Mouse (Mus musculus) olfactory bulb, adult 2 months (tissue): ENCODE data around the gene Tbx20. TPM values are rescaled to one million over a fixed set of nuclear protein-coding genes. Genes with fewer than 3 reads are reported as not detected.

ENCODE experiments used
- H3K27ac ChIP-seq: fragments of 200-500 bp; 2 replicates; pipeline ENCODE4 v1.5.1; 2012; ENCODE audit warnings: low read depth, low read length; ENCODE audit not compliant: insufficient read depth
- H3K4me1 ChIP-seq: fragments of 200-500 bp; 2 replicates; pipeline ENCODE4 v1.6.1; 2012; ENCODE audit warnings: low read length; ENCODE audit not compliant: control insufficient read depth, insufficient read depth
- H3K4me3 ChIP-seq: fragments of 200-500 bp; 2 replicates; pipeline ENCODE4 v1.5.1; 2012; ENCODE audit warnings: mild to moderate bottlenecking, low read depth, low read length, moderate library complexity; ENCODE audit not compliant: insufficient read depth
- CTCF ChIP-seq: fragments of 200-500 bp; IDR thresholded peaks from 2 replicates; pipeline ENCODE4 v1.5.1; 2012; ENCODE audit warnings: low read depth, mild to moderate bottlenecking, low read length, moderate library complexity; ENCODE audit not compliant: insufficient read depth
- POLR2A ChIP-seq: fragments of 200-500 bp; IDR thresholded peaks from 2 replicates; pipeline ENCODE4 v1.6.1; 2012; ENCODE audit warnings: mild to moderate bottlenecking, low read depth, low read length, moderate library complexity; ENCODE audit not compliant: insufficient read depth
- WGBS: fragments of 180-500 bp; shearing (Covaris S2); methylation state at CpG from one replicate; pipeline ENCODE4 v1.1.7; 2018; 5-methylcytosine and 5-hydroxymethylcytosine counted together
- polyA plus RNA-seq: library from polyadenylated mRNA; stranded (reverse); fragments of >200 nt; gene quantifications from 2 replicates; pipeline ENCODE4 v1.2.4, GENCODE M21; 2012; ENCODE audit warnings: low replicate concordance; ENCODE audit not compliant: missing spikeins, insufficient read depth, insufficient read length

Tbx20 gene
- polyA plus RNA-seq, 1 experiment, result not detected

DNA sequence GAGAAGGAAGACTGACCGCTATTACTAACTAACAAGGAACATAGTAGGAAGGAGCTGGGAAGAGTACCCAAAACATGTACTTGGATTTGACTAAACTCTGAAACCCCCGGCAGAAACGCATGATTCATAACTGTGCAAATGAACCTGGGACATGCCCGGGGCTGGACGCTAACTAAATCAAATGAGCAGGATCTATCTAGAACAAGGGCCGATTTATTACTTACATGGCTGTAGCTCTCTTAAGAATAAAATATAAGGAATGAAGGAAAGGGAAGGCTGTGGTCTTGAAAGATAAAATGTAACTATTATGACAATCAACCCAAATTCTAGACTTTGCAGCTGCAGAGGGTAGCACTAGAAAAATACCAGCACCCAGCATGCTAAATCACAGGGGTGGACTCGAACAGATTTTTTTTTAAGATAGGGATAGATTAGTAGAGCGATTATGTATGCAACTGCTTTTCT, 3.1 kb downstream of the Tbx20 start:
- Histone ChIP-seq H3K4me1 (peaks cover 8% of the 10 kb centered on the region; the same call in 1 of the 2 replicates), H3K27ac (no peak overlapping the region), H3K4me3 (no peak overlapping the region)
- TF ChIP-seq POLR2A (no peak), CTCF (no peak)
- 7% methylated on average over 8 of the region's 8 CpGs for WGBS

DNA sequence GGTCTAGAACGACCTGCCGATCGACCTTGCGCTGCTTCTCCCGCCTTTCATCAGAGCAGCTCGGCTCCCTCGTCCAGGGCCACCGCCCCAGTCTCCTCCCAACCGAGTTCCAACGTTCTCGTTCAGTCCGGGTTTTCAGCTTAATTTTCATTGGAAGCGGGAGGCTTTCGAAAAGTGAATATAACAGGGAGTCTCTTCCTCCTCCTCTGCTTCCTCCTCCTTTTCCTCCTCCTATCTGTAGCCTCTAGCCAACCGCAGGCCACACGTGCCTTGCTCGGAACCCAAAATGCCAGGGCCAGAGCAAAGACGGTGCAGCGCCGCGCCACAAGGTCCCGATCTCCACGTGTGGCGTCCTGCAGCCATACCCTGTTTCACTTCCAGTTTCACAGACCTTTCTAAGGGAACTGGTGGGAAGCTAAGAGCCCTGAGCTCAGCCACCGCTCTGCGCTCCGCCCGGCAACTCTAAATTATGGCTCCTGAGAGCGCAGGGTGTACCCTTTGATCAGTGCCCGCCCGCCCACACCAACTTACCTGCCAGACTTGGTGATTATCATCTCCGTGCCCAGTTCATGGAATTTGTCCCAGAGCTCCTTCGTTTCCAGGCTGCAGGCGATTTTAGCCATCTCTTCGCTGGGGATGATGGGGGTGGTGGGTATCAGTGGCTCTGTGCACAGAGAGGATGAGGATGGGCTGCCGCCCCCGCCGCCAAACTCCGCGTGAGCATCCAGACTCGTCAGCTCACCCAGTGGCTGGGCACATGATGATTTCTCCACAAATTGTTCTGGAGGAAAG, 3.8 kb downstream of the Tbx20 start:
- WGBS, result 3% methylated on average over 41 of the region's 41 CpGs
- Histone ChIP-seq H3K4me3 (no peak overlapping the region), H3K4me1 (peaks cover 8% of the 10 kb centered on the region; the same call in 1 of the 2 replicates), H3K27ac (no peak overlapping the region)
- TF ChIP-seq POLR2A (no peak), CTCF (no peak)

DNA sequence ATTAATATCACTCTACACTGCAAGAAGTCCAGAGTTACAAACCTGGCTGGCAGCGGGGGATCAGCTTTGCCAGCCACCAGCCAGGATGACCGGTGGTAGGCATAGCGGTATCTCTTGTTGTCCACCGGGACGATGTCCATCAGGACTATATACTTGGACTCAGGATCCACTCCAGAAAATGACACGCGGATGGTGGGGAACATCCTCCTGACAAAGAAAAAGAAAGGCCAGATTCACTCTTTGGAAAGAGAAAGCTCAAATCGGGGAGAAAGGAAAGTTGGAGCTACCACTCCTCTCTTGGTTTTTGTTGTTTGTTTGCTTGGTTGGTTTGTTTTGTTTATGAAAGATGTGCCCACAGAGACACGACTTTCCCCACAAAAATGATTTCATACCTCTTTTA, 4.5 kb downstream of the Tbx20 start:
- Histone ChIP-seq H3K4me3 (no peak overlapping the region), H3K4me1 (peaks cover 8% of the 10 kb centered on the region; the same call in 1 of the 2 replicates), H3K27ac (no peak overlapping the region)
- TF ChIP-seq POLR2A, result no peak
- no peak for TF ChIP-seq CTCF
- WGBS, result 4% methylated on average over 9 of the region's 9 CpGs

DNA sequence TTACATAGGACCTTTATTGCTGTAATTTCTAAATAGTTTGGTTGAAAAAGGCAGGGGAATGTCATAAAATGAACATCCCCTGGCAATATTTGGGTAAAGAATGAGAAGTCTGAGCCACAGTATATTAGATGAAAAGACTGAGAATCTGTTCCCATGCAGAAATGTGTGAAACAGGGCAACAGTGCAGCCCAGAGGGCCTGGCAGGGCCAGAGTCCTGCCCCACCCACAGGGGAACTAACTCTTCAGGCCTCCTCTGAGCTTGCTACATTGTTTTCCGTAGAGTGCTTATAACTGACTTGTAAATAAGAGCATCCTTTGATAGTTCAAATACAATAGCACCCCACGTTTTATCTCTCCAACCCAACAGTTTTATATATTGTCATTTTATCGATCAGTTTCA, 7.0 kb downstream of the Tbx20 start:
- TF ChIP-seq CTCF (no peak), POLR2A (no peak)
- Histone ChIP-seq H3K27ac (no peak overlapping the region), H3K4me3 (no peak overlapping the region), H3K4me1 (peaks cover 4% of the 10 kb centered on the region; the same call in 1 of the 2 replicates)
- WGBS, result 59% methylated on average over 3 of the region's 3 CpGs

GRCm38 (mm10) chr9:24765572-24765971, 8.5 kb downstream of the Tbx20 start:
- Histone ChIP-seq H3K4me1 (peaks cover 4% of the 10 kb centered on the region; the same call in 1 of the 2 replicates), H3K27ac (no peak overlapping the region), H3K4me3 (no peak overlapping the region)
- 57% methylated on average over 4 of the region's 4 CpGs for WGBS
- TF ChIP-seq POLR2A (no peak), CTCF (no peak)

DNA sequence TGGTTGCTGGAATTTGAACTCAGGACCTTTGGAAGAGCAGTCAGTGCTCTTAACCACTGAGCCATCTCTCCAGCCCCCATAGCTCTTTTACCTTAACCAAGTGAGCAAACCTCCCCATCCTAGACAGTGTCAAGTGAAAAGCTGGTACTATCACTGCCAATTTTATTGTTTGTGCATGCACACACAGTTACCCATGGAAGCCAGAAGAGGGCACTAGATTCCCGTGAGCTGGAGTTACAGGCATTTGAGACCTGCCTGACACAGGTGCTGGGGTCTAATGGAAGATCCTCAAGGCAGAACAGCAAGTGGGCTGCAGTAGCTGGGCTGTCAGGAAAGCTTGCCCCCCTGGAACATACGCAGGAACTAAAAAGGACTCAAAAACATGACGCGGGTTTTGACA, 13.6 kb downstream of the Tbx20 start:
- WGBS, result 37% methylated on average over 4 of the region's 4 CpGs
- Histone ChIP-seq H3K4me3 (no peak overlapping the region), H3K27ac (no peak overlapping the region), H3K4me1 (no peaks in the 10 kb centered on the region)
- TF ChIP-seq POLR2A, result no peak
- no peak for TF ChIP-seq CTCF

DNA sequence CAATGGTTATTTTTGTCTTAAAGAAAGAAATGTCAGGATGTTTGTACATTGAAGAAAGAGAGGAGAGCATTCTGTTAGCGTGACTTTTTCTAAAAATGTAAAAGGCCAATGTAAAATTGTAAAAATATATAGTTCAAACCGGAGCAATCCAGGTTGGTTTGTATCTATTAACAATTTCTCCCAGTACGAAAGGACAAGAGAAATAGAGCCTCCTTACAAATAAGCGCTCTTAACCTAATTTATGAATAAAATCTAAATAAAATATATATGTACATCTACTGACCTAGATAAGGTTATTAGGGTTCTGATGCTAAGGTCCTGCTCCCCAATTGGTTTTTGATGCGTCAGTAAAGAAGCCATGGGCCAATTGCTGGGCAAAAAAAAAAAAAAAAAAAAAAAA, 29.1 kb downstream of the Tbx20 start:
- TF ChIP-seq CTCF, result no peak
- TF ChIP-seq POLR2A, result no peak
- H3K4me3 ChIP-seq, result no peak overlapping the region
- H3K27ac ChIP-seq, result no peak overlapping the region
- 90% methylated on average over 5 of the region's 5 CpGs for WGBS
- H3K4me1 ChIP-seq, result no peaks in the 10 kb centered on the region

GRCm38 (mm10) chr9:24701246-24701645, 72.9 kb downstream of the Tbx20 start:
- TF ChIP-seq CTCF (no peak), POLR2A (no peak)
- Histone ChIP-seq H3K4me3 (no peak overlapping the region), H3K4me1 (peaks cover under 1% of the 10 kb centered on the region), H3K27ac (no peak overlapping the region)

DNA sequence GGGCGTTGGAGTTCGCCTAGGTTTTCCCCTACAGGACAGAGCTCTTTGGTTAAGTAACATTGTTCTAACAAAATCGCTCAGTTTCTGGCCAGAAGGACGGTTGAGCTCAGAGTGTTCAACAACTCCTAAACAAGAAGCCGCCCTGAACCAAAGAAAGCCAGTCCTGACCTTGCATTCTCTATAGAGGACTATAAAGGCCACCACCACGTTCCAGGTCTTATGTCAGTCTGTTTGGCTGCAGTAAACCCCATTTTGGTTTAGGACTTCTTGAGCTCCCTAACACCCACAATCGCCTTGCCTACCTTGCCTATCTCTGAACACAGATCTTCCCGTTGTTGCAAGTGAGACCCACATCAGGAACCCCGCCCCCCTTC, 77.7 kb downstream of the Tbx20 start:
- Histone ChIP-seq H3K4me3 (peak overlapping the region; percentile 45), H3K27ac (no peak overlapping the region), H3K4me1 (peaks cover 8% of the 10 kb centered on the region)
- TF ChIP-seq CTCF (no peak), POLR2A (no peak)
- WGBS, result 18% methylated on average over 9 of the region's 9 CpGs
